Mouse (Mus musculus): ENCODE measurements around the gene Cad.

DNA sequence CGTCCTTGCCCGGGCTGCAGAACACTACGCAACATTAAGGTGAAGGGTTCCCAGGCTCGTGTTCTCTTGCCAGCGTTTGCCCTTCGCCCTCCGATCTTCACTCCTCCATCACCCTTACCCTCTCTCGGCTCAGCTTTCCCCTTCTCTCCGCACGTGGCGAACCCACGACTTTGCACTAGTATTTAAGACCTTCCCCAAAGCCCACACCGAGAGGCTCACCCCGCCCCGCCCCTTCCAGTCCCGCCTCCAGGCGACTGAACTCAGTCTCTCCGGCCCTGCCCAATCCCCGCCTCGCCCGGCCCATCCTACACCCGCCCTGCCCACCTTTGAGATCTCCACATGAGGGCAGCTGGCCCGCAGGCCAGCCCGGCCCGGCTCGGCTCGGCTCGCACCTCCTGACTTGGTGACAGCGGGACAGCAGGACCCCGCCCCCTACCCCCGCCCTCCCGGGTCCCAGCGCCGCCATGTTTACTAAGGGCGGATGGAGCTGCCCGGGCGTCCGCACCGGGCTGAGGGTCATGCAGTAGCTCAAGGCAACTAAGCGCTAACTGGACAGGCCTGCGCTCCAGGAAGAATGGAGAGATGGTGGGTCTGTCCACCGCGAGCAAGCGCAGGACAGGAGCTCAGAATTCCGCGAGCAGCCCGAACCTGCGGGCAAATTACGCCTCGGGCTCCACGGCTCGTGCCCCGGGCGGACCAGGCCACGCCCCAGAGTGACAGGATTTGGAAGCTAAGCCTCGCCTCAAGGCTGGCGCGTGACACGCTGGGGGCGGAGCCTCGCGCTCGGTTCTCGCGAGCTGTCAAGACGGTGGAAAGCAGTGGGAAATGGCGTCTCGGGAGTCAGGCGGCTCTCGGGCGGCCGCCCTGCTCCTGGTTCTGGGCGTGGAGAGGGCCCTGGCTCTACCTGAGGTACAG, 6.5 kb upstream of the Cad start, which contains the start of gene Atraid:
- TF ChIP-seq CTCF (conservative IDR thresholded peaks at IDR 0.05; ENCODE audit: low read length) = no peak
- TF ChIP-seq NANOG (IDR thresholded peaks at IDR 0.05; ENCODE audit: borderline replicate concordance, low read length) = no peak
- no peak for TF ChIP-seq POU5F1 (IDR thresholded peaks at IDR 0.05; ENCODE audit: borderline replicate concordance, low read length)

Measured in E14TG2a.4 (cell line).